Mouse (Mus musculus) cerebellum, adult 2 months (tissue): ENCODE data around the gene Gtpbp3. TPM values are rescaled to one million over a fixed set of nuclear protein-coding genes. Genes with fewer than 3 reads are reported as not detected.

Experiments
- DNase-seq, 2 experiments: peaks; one replicate each; pipeline ENCODE4 v3.0.0; 2021
- H3K27ac ChIP-seq: fragments of 200-500 bp; 2 replicates; pipeline ENCODE4 v1.5.1; 2012; ENCODE audit warnings: low read length, control low read depth, inconsistent platforms; ENCODE audit not compliant: insufficient read depth
- H3K27me3 ChIP-seq: fragments of 200-500 bp; 2 replicates; pipeline ENCODE4 v1.6.1; 2012; ENCODE audit warnings: inconsistent platforms, mild to moderate bottlenecking, low read length, moderate library complexity; ENCODE audit not compliant: control insufficient read depth, insufficient read depth
- H3K4me1 ChIP-seq: fragments of 200-500 bp; 2 replicates; pipeline ENCODE4 v1.6.1; 2011; ENCODE audit warnings: low read length; ENCODE audit not compliant: control insufficient read depth, insufficient read depth
- H3K4me3 ChIP-seq: fragments of 200-500 bp; replicated peaks from 2 replicates; pipeline ENCODE3; 2011; ENCODE audit warnings: mild to moderate bottlenecking, low read depth, low read length, control low read depth; ENCODE audit not compliant: insufficient read depth
- CTCF ChIP-seq: fragments of 200-500 bp; IDR thresholded peaks from 2 replicates; pipeline ENCODE4 v1.5.1; 2011; ENCODE audit warnings: low read depth, mild to moderate bottlenecking, control low read depth, low read length, moderate library complexity, borderline replicate concordance; ENCODE audit not compliant: insufficient read depth
- POLR2A ChIP-seq: fragments of 200-500 bp; IDR thresholded peaks from 2 replicates; pipeline ENCODE4 v1.6.1; 2011; ENCODE audit warnings: low read length, control low read depth, borderline replicate concordance; ENCODE audit not compliant: insufficient read depth
- WGBS: fragments of 180-500 bp; shearing (Covaris S2); methylation state at CpG from one replicate; pipeline ENCODE4 v1.1.7; 2018; 5-methylcytosine and 5-hydroxymethylcytosine counted together
- polyA plus RNA-seq: library from polyadenylated mRNA; depleted of rRNA; stranded (reverse); fragments of >200 nt; gene quantifications from 2 replicates; pipeline ENCODE4 v1.2.3, GENCODE M21; 2012; rRNA removed

Gene Gtpbp3
- polyA plus RNA-seq = 33.3 and 34.7 TPM in 2 replicates

DNA sequence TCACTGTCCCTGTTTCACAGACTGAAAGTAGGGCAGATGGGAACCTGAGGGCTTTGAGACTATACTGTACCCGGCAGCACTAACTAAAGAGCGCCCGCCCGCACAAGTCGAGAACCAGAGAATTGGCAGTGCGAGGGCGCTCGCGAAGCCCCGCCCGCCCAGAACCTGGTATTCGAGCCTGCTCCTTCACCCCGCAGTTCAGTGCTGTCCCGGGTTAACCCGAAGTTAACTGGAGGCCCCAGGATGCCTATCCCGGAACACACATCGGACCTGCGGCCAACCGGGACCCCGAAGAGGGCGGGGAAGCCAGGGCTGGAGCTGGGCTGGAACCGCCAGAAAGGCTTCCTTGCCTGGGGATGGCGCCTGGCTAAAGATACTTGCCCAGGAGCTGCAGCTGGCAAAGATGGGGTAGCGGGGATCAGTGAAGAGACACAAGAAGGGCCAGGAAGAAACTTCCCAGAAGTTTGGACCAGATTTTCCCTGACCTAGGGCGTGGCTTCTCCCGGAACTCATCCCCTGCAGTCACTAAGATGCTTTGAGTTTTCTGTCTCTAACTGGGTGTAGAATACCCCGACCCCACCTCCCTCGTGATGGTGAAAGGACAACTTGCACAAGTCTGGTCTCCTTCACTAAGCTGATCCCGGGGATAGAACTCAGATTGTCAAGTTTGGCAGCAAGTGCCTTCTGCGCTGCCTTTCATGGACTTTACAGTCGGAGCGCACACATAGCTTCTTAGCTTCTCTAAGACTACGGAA is at the start of gene Gtpbp3:
TSS of gene Gtpbp3 (plus strand) at position 413 of the 755 bp plus-strand sequence.
- H3K4me1 ChIP-seq = peaks cover 9% of the 10 kb centered on the region
- peak within 1 kb of the TSS; percentile 68 for H3K4me3 ChIP-seq
- H3K27me3 ChIP-seq = no peaks in the 10 kb centered on the region
- WGBS = under 1% methylated on average over 33 of the region's 33 CpGs
- peak within 1 kb of the TSS; percentile 18; the same call in 1 of the 2 replicates for H3K27ac ChIP-seq
- DNase-seq = peak; percentile 82
- TF ChIP-seq POLR2A (no peak), CTCF (no peak)

DNA sequence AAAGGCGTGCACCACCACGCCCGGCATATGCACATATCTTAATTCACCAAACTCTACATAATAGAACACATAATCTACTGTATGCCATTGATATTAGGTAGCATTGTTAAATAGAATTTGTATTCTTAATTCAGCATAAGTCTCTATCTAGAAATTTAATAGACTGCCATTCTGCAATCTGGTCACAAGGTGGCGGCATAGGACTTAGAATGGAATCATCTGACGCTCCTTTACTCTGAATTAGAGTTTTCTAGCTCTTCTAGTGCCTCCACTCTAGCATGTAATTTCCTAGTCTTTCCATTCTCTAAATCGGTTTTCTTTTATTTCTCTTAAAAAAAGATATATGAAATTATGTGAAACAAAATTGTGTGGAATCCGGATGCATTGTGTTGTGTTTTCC is 46.5 kb upstream of the Gtpbp3 start:
- Histone ChIP-seq H3K27ac (no peak overlapping the region), H3K4me3 (no peak overlapping the region), H3K4me1 (no peaks in the 10 kb centered on the region), H3K27me3 (no peaks in the 10 kb centered on the region)
- WGBS = under 1% methylated on average over 7 of the region's 7 CpGs
- TF ChIP-seq POLR2A = no peak
- TF ChIP-seq CTCF = peak; percentile 53; the same call in 1 of the 2 replicates
- DNase-seq = peak; percentile 40 to 48

DNA sequence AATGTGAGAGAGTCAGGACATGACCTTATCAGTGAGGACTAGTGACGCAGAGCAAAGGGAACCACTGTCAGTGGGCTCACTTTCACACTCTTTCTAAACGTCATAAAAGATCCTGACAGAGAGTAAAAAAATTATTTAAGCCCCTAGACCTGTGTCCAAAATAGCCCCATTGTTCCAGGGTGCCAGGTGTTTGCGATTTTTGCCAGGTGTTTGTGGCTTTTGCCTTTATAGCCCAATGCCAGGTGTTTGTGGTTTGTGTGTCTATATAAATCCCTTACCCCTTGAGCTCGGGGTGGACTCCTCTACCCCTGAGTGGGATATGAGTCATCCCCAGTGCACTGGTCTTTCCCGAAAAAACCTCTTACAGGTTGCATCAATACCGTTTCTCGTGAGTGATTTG is 42.8 kb upstream of the Gtpbp3 start:
- H3K27me3 ChIP-seq = no peaks in the 10 kb centered on the region
- H3K4me1 ChIP-seq = no peaks in the 10 kb centered on the region
- H3K27ac ChIP-seq = no peak overlapping the region
- no peak overlapping the region for H3K4me3 ChIP-seq
- WGBS = 79% methylated on average over 7 of the region's 7 CpGs
- DNase-seq = no peak
- TF ChIP-seq CTCF (no peak), POLR2A (no peak)

DNA sequence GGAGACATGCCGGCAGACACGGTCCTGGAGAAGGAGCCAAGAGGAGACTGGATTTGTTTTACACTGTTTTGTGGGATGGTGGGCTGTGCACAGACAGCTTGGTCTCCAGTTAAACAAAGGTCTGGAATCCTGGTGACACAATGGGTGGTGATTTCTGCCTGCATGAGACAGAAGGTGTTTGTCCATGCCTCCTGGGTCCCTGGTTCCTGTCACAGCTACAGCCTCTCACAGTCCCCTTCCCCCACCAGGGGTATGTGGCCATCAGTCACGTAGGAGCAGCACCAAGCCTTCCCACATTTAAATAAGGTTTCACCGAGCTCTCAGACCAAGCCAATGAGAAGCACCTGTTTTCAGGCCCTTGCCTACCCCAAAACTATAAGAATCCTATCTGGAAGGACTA is 36.6 kb upstream of the Gtpbp3 start:
- Histone ChIP-seq H3K27me3 (no peaks in the 10 kb centered on the region), H3K4me1 (no peaks in the 10 kb centered on the region; the same call in 1 of the 2 replicates), H3K4me3 (no peak overlapping the region), H3K27ac (no peak overlapping the region)
- WGBS = 68% methylated on average over 4 of the region's 4 CpGs
- TF ChIP-seq CTCF (no peak), POLR2A (no peak)
- no peak for DNase-seq

DNA sequence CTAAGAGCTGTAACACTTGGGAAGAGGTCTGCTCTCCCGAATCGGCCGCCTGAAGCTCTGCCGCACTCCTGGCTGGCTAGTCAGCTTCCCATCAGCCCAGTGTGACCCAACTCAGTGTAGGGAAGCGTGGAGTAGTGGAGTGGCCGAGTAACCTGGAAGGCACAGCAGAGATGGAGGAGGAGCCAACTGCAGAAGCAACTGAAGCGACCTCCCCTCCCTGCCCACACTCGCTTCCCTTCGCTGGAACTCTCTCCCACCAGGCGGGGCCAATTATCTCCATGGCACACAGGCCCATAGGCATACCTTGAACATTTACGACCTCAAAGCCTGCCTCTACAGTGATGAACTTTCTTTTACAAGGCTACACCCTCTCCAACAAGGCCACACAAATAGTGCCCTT is 36.1 kb upstream of the Gtpbp3 start:
- 59% methylated on average over 11 of the region's 11 CpGs for WGBS
- no peak for DNase-seq
- Histone ChIP-seq H3K4me3 (no peak overlapping the region), H3K27me3 (no peaks in the 10 kb centered on the region), H3K27ac (no peak overlapping the region), H3K4me1 (peaks cover 3% of the 10 kb centered on the region)
- TF ChIP-seq POLR2A = no peak
- TF ChIP-seq CTCF = no peak

DNA sequence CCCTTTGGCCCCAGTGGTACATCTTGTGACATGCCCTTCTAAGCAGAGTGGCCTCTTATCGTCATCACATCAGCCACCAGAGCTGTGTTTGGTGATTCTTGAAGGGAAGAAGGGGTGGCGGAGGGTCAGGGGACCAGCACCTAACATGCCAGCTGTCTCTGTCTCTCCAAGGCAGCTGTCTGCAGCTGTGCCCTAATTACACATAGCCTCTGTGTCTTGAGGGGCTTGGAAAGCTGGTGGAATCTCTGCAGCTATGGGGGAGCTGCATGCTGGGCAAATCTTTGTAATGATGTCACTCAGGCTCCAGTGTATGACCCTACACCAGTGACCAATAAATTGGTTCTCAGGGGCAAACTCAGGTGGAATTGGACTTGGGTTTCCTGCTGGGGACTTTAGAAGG is 35.2 kb upstream of the Gtpbp3 start:
- Histone ChIP-seq H3K27ac (no peak overlapping the region), H3K4me1 (peaks cover 8% of the 10 kb centered on the region), H3K27me3 (no peaks in the 10 kb centered on the region), H3K4me3 (no peak overlapping the region)
- no peak for DNase-seq
- TF ChIP-seq POLR2A = no peak
- no peak for TF ChIP-seq CTCF
- 88% methylated on average over 2 of the region's 2 CpGs for WGBS

DNA sequence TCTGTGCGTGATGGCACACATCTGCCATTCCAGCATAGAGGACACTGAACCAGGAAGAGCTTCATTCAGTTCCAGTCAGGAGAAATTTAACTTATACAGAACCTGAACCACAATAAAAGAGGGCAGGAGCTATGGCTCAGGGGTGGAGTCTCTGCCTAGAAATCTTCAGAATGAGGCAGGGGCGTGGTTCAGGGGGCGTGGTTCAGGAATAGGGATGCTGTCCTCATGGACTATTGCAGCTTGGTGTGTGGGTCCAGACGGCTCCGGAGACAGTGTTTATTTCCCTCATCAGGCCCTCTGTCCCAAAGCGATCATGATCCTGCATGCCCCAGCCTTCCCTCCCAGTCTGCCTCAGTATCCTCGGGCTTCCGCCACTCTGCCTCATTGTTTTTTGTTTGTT is 33.2 kb upstream of the Gtpbp3 start:
- TF ChIP-seq CTCF (no peak), POLR2A (no peak)
- Histone ChIP-seq H3K4me1 (peaks cover 23% of the 10 kb centered on the region), H3K27ac (no peak overlapping the region), H3K4me3 (no peak overlapping the region), H3K27me3 (no peaks in the 10 kb centered on the region)
- DNase-seq = no peak
- 83% methylated on average over 8 of the region's 8 CpGs for WGBS

DNA sequence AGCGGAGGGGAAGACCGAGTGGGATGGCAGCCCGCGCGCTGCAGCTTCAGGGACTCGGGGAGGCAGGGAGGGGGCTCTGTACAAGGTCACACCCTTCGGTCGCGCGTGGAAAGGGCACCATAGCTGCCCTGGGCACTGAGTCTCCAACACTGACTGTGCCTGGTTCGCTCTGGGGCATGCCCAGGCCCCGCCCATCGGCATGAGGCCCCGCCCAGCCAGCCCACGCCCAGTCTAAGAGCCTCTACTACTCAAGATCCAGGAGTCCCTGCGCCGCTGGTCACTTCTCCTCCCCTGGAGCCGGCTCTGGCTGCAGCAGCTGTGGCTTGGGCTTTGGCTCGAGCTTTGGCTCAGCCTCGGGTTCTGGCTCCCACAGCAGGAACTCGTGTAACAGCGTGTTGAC is 31.0 kb upstream of the Gtpbp3 start:
- Histone ChIP-seq H3K4me3 (no peak overlapping the region), H3K4me1 (peaks cover 31% of the 10 kb centered on the region), H3K27me3 (no peaks in the 10 kb centered on the region), H3K27ac (no peak overlapping the region)
- 45% methylated on average over 22 of the region's 22 CpGs for WGBS
- DNase-seq = peak in 1 of 2 experiments; percentile 33
- no peak for TF ChIP-seq CTCF
- TF ChIP-seq POLR2A = no peak
